Mouse (Mus musculus): ENCODE measurements around the gene Sh2d1b2.
A peak's percentile ranks its signal among the peaks of the same experiment; 100 is the strongest.
"Not testable (repeated sequence)": the region's sequence is repeated elsewhere in the genome, so short reads cannot be mapped to it uniquely, and the experiment has no call there.

Sh2d1b2 gene

GRCm38 (mm10) chr1:170232688-170233087 lies at the start of gene Sh2d1b2:
TSS of gene Sh2d1b2 (plus strand) at chr1:170232749.
- DNase-seq: not testable (repeated sequence)

GRCm38 (mm10) chr1:170185137-170185536 lies 47.4 kb upstream of the Sh2d1b2 start:
- DNase-seq: no peak

- no peak for DNase-seq
These were observed 46.0 kb upstream of the Sh2d1b2 start for GRCm38 (mm10) chr1:170186531-170186930.

DNA sequence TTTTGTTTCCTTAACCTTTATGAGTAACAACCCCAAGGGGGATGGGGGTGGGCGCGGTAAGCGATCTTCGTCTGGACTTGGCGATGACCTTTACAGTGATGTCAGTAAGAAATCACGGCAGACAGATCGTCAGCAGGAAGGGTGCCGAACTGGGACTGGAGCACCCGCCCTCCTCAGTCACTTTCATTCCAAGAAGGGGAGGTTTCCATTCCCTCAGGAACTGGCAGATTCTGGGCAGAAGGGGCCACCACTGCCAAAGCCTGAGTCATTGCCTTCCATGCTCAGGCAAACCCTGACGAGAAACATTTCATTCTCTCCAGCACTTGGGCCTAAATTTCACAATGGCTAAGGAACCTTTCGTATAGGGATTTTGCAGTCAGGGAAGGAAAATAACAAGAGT lies 43.9 kb upstream of the Sh2d1b2 start:
- no peak for DNase-seq

- no peak for DNase-seq
These were observed 42.3 kb upstream of the Sh2d1b2 start for GRCm38 (mm10) chr1:170190225-170190624.

DNA sequence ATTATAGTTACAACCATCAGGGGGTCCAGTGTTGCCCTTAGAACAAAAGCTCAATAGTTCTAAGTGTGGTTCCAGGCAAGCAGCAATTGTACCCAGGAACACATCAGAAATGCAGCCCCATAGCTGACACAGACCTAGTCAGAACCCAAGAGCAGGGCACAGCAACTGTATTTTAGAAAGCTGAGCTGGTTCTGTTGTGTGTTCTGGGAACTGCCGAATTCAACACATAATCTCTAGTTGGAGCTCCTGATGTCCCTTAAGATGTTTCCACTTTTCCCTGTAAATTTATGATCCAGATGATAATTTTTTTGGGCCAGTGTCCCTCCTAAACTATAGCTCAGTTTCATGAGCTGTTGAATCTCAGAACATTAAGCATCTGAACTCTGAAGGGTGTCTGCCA lies 40.6 kb upstream of the Sh2d1b2 start:
- DNase-seq: no peak

- DNase-seq: no peak
These were observed 36.3 kb upstream of the Sh2d1b2 start for GRCm38 (mm10) chr1:170196211-170196610.

- DNase-seq: peak; percentile 52
These were observed 32.2 kb upstream of the Sh2d1b2 start for GRCm38 (mm10) chr1:170200379-170200778.

DNA sequence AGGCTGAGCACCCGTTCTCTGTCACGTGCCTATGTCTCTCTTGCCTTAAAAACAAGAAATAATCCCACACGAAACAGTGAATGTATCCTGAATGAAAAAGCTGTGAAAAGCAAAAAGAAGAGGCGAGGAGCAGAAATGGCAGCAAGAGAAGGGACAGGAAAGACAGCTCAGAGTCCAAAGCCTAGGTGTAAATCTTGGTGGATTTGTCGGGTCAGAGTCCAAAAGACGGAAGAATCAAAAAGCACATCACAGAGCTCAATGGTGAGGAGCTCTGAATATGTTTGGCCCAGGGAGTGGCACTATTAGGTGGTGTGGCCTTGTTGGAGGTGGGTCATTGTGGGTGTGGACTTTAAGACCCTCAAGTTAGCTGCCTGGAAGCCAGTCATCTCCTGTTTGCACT lies 26.2 kb upstream of the Sh2d1b2 start:
- DNase-seq: no peak

DNA sequence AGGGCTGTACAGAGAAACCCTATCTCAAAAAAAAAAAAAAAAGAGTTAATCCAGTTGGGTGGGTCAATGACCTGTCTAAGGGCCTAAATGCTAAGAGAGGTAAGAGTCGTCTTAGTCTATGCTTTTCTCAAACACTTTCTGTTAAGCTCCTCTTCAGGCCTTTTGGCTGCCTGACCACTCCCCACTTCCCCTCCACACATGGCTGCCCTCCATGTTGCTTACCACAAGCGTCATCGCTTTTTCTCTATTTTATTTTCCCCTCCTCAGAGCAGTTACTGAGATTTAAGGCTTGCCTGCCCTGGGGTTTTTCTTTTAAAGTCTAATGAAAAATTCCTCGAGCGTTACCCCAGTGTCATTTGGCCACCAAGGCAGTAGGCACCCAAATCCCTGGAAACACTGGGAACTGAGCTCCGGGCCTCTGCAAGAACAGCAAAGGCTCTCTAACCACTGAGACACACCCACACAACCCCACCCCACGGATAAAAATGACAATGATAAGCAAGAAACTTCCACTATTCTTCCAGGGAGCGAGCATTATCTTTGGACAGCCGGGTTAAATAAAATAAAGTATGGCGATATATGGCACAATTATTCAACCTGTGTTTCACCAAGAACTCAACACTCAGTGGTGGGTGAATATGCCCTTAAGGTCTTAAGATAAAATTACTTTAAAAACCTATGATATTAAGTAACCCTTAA lies 19.2 kb upstream of the Sh2d1b2 start:
- no peak for DNase-seq

DNA sequence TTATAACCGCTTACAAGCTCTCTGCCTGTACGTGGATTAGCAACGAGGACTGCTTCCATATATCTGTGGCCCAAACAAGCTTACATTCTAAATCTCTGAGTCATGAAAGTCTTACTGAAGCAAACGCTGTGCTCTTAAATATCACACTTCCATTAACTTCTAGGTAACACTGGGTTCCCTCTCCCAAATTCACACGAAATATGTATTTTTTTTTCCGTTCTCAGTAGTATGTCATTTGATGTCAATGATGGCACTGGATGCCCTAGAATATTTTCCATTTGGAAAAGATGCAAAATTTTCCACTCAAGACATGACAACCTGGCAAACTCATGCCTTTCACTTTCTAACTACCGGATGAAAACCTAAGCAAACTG lies 18.2 kb upstream of the Sh2d1b2 start:
- no peak for DNase-seq

DNA sequence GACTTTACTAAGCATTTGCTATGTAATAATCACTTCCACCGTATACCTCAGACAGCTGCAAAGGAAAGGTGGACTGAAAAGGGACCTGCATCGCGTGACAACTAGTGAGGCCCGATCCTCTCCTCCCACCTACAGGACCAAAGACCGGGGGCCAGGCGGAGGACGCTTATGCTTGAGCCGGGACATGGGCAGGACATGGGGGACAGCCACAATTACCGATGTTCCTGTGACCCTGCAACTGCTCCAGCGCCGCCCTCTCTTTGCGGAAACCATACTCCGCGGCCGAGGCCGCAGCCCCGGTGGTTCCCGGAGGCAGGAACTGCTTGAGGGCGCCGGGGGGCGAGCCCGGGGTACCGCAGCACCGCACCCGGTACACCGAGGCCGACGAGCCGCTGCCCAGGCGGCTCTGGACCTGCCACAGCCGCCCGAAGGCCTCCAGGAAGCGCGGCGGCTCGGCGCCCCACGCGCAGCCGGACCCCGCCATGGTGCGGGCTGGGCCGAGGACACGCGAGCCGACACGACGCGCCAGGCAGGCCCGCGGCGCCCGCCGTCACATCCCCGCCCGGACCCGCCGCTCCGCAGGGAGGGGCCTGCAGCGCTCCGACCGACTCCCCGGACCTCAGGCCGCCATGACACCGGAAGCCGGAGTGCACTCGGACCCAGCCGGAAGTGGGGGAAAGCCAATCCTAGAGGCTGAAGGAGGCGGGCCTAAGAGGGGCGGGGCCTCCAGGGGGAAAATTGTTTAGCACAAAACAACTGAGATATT lies 17.6 kb upstream of the Sh2d1b2 start, which contains the start of gene Uhmk1:
TSS of gene Uhmk1 (minus strand) at position 641 of the 766 bp plus-strand sequence.
- peak; percentile 91 for DNase-seq

DNA sequence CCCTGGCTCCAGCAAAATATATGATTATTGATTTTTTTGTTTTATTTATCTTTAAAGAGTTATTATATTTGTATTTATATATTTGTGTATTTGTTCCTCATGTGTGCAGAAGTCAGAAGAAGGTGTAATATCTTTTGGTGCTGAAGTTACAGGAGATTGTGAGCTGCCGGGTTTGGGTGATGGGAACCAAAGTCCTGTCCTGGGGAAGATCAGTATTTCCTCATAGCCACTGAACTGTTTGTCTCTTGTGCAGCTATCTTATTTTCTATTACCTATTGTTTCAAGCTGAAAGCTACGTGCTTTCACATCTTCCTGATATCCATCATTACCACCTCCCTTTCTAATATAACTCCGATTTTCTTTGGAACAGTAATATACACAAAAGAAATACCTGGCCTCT lies 17.0 kb upstream of the Sh2d1b2 start:
- no peak for DNase-seq

- DNase-seq: peak; percentile 29
These were observed 14.3 kb upstream of the Sh2d1b2 start for GRCm38 (mm10) chr1:170218091-170218884.

DNA sequence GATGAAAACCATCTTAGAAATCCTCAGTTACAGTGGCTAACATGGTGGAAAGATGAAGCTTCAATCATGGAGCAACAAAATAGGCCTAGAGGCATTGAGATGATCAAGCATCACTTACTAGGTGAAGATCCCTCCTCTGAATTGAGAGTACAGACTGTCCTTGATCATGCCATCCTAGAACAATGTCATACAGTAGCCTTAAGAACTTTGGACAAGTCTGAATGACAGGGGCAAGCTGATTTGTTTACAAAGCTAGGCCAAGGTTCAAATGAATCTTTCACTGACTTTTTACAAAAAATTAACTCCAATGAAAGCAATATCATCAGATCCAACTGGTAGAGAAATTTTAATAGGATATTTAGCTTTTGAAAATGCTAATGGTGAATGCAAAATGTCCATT lies 12.2 kb upstream of the Sh2d1b2 start:
- DNase-seq: no peak

- DNase-seq: no peak
These were observed 9.3 kb upstream of the Sh2d1b2 start for GRCm38 (mm10) chr1:170223276-170223675.

- DNase-seq: no peak
These were observed 12.5 kb downstream of the Sh2d1b2 start for GRCm38 (mm10) chr1:170245016-170245415.

- DNase-seq: no peak
These were observed 22.5 kb downstream of the Sh2d1b2 start for GRCm38 (mm10) chr1:170254893-170255559.

DNA sequence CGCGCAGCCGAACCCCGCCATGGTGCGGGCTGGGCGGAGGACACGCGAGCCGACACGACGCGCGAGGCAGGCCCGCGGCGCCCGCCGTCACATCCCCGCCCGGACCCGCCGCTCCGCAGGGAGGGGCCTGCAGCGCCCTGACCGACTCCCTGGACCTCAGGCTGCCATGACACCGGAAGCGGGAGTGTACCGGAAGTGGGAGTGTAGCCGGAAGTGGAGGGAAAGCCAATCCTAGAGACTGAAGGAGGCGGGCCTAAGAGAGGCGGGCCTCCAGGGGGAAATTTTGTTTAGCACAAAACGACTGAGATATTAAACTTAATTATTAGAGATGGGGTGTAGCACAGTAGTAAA lies 23.0 kb downstream of the Sh2d1b2 start:
- peak; percentile 78 for DNase-seq

GRCm38 (mm10) chr1:170270281-170270680 lies 37.7 kb downstream of the Sh2d1b2 start:
- no peak for DNase-seq

DNA sequence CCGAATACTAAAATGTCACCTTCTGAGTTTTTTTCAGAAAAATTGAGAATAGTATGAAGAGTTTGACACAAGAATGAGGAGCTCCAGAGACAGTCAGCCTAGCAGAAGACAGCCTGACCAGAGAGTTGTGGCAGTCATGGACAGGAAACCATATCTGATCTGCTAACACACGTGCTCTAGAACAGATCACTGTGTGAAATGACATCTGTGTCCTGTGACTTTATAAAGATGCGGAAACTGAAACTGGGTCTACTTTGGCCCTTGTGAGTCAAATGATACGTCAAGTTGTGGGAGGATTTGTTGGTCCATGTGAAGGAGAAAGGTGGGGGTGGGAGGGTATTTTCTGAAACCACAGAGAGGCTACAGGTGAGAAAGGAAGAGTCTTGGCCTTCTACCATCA lies 38.1 kb downstream of the Sh2d1b2 start:
- no peak for DNase-seq

DNA sequence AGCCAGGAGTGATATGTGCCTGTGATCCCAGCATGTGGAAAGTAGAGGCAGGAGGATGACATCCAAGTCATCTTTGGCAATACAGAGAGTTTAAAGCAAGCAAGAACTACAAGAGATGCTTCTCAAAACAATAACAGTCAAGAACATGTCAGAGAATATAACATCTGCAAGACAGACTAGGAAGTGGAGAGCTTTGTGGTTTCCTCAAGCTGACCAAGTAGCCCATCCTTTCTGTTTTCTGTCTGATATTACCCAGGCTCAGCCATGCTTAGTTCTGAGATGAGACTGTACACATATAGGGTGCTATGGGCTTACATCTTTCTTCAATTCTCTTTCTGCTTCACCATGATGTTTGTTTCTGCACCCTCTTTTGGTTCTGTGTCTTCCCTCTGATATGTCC lies 40.7 kb downstream of the Sh2d1b2 start:
- DNase-seq: no peak

GRCm38 (mm10) chr1:170277016-170277415 lies 44.5 kb downstream of the Sh2d1b2 start, which contains the start of gene Sh2d1b1:
TSS of gene Sh2d1b1 (plus strand) at chr1:170277320.
- no peak for DNase-seq

Measured in thymus, postnatal 4 days (tissue).